Mouse (Mus musculus): ENCODE measurements around the gene Tnp2. TPM values are rescaled to one million over a fixed set of nuclear protein-coding genes. Genes with fewer than 3 reads are reported as not detected.

Gene Tnp2
- polyA plus RNA-seq (2014; fragmentation: Nextera tagmentation; extraction: Ambion mirVana): not detected in 2 replicates

- H3K27me3 ChIP-seq (ENCODE audit: control insufficient read depth, insufficient read depth, low read length): peaks cover 12% of the 10 kb centered on the region
- no peaks in the 10 kb centered on the region for H3K9me3 ChIP-seq (ENCODE audit: control insufficient read depth, low read length)
- H3K4me3 ChIP-seq (ENCODE audit: low read depth, low read length): no peak within 1 kb of the TSS
- H3K4me2 ChIP-seq: no peak within 1 kb of the TSS
- no peaks in the 10 kb centered on the region for H3K36me3 ChIP-seq (ENCODE audit: control insufficient read depth, insufficient read depth, low read length)
- H3K9ac ChIP-seq (ENCODE audit: low read length): no peak within 1 kb of the TSS
- DNase-seq (ENCODE audit: low spot score, missing footprints): no peak
- WGBS: 51% methylated on average over 16 of the region's 16 CpGs
- H3K4me1 ChIP-seq (ENCODE audit: control insufficient read depth, insufficient read depth, low read length): peaks cover 7% of the 10 kb centered on the region
- no peak within 1 kb of the TSS for H3K27ac ChIP-seq (ENCODE audit: low read depth, low read length)
- ATAC-seq (ENCODE audit: low FRiP score): no peak
Measured at GRCm38 (mm10) chr16:10788271-10788670, at the start of gene Tnp2. TSS of gene Tnp2 (minus strand) at chr16:10788660.

GRCm38 (mm10) chr16:10837903-10838302 is 49.4 kb upstream of the Tnp2 start:
- Histone ChIP-seq H3K4me2 (no peak overlapping the region), H3K9ac (ENCODE audit: low read length) (no peak overlapping the region), H3K36me3 (ENCODE audit: control insufficient read depth, insufficient read depth, low read length) (no peaks in the 10 kb centered on the region), H3K4me3 (ENCODE audit: low read depth, low read length) (no peak overlapping the region), H3K9me3 (ENCODE audit: control insufficient read depth, low read length) (no peaks in the 10 kb centered on the region), H3K4me1 (ENCODE audit: control insufficient read depth, insufficient read depth, low read length) (peaks cover 22% of the 10 kb centered on the region), H3K27ac (ENCODE audit: low read depth, low read length) (no peak overlapping the region), H3K27me3 (ENCODE audit: control insufficient read depth, insufficient read depth, low read length) (no peaks in the 10 kb centered on the region)
- no peak for DNase-seq (ENCODE audit: low spot score, missing footprints)
- WGBS: 94% methylated on average over 1 of the region's 1 CpGs
- ATAC-seq (ENCODE audit: low FRiP score): no peak

- no peak overlapping the region for H3K4me3 ChIP-seq (ENCODE audit: low read depth, low read length)
- no peaks in the 10 kb centered on the region for H3K27me3 ChIP-seq (ENCODE audit: control insufficient read depth, insufficient read depth, low read length)
- ATAC-seq (ENCODE audit: low FRiP score) (no peak), DNase-seq (ENCODE audit: low spot score, missing footprints) (no peak)
- no peaks in the 10 kb centered on the region for H3K36me3 ChIP-seq (ENCODE audit: control insufficient read depth, insufficient read depth, low read length)
- H3K27ac ChIP-seq (ENCODE audit: low read depth, low read length): no peak overlapping the region
- 96% methylated on average over 3 of the region's 3 CpGs for WGBS
- H3K4me1 ChIP-seq (ENCODE audit: control insufficient read depth, insufficient read depth, low read length): peaks cover 22% of the 10 kb centered on the region
- no peak overlapping the region for H3K4me2 ChIP-seq
- no peak overlapping the region for H3K9ac ChIP-seq (ENCODE audit: low read length)
- no peaks in the 10 kb centered on the region for H3K9me3 ChIP-seq (ENCODE audit: control insufficient read depth, low read length)
Measured at GRCm38 (mm10) chr16:10837250-10837649, 48.8 kb upstream of the Tnp2 start.

- no peaks in the 10 kb centered on the region for H3K9me3 ChIP-seq (ENCODE audit: control insufficient read depth, low read length)
- peaks cover 22% of the 10 kb centered on the region for H3K4me1 ChIP-seq (ENCODE audit: control insufficient read depth, insufficient read depth, low read length)
- H3K27me3 ChIP-seq (ENCODE audit: control insufficient read depth, insufficient read depth, low read length): no peaks in the 10 kb centered on the region
- H3K27ac ChIP-seq (ENCODE audit: low read depth, low read length): no peak overlapping the region
- H3K36me3 ChIP-seq (ENCODE audit: control insufficient read depth, insufficient read depth, low read length): no peaks in the 10 kb centered on the region
- no peak overlapping the region for H3K9ac ChIP-seq (ENCODE audit: low read length)
- no peak overlapping the region for H3K4me3 ChIP-seq (ENCODE audit: low read depth, low read length)
- H3K4me2 ChIP-seq: peak overlapping the region; percentile 90; the same call in 1 of the 2 replicates
- DNase-seq (ENCODE audit: low spot score, missing footprints): no peak
- WGBS: 99% methylated on average over 3 of the region's 3 CpGs
- ATAC-seq (ENCODE audit: low FRiP score): no peak
Measured at GRCm38 (mm10) chr16:10836388-10836787, 47.9 kb upstream of the Tnp2 start.

GRCm38 (mm10) chr16:10834911-10835587 is 46.6 kb upstream of the Tnp2 start, which contains the start of gene Rmi2:
TSS of gene Rmi2 (plus strand) at chr16:10835059.
- peaks cover 22% of the 10 kb centered on the region for H3K4me1 ChIP-seq (ENCODE audit: control insufficient read depth, insufficient read depth, low read length)
- peak within 1 kb of the TSS; percentile 80 for H3K9ac ChIP-seq (ENCODE audit: low read length)
- no peaks in the 10 kb centered on the region for H3K9me3 ChIP-seq (ENCODE audit: control insufficient read depth, low read length)
- 0 out of 2 replicates have a peak within 1 kb of the TSS, but pooled peaks have one; percentile 45 for H3K27ac ChIP-seq (ENCODE audit: low read depth, low read length)
- WGBS: under 1% methylated on average over 64 of the region's 69 CpGs
- ATAC-seq (ENCODE audit: low FRiP score) (peak; percentile 94), DNase-seq (ENCODE audit: low spot score, missing footprints) (peak; percentile 97)
- peak within 1 kb of the TSS; percentile 62 for H3K4me3 ChIP-seq (ENCODE audit: low read depth, low read length)
- peak within 1 kb of the TSS; percentile 90 for H3K4me2 ChIP-seq
- no peaks in the 10 kb centered on the region for H3K36me3 ChIP-seq (ENCODE audit: control insufficient read depth, insufficient read depth, low read length)
- no peaks in the 10 kb centered on the region for H3K27me3 ChIP-seq (ENCODE audit: control insufficient read depth, insufficient read depth, low read length)

GRCm38 (mm10) chr16:10834542-10834910 is 46.1 kb upstream of the Tnp2 start:
- H3K9ac ChIP-seq (ENCODE audit: low read length): peak overlapping the region; percentile 80
- H3K27me3 ChIP-seq (ENCODE audit: control insufficient read depth, insufficient read depth, low read length): no peaks in the 10 kb centered on the region
- 12% methylated on average over 12 of the region's 12 CpGs for WGBS
- H3K4me2 ChIP-seq: peak overlapping the region; percentile 90
- H3K9me3 ChIP-seq (ENCODE audit: control insufficient read depth, low read length): no peaks in the 10 kb centered on the region
- no peak overlapping the region for H3K27ac ChIP-seq (ENCODE audit: low read depth, low read length)
- no peaks in the 10 kb centered on the region for H3K36me3 ChIP-seq (ENCODE audit: control insufficient read depth, insufficient read depth, low read length)
- ATAC-seq (ENCODE audit: low FRiP score): no peak
- peak overlapping the region; percentile 62 for H3K4me3 ChIP-seq (ENCODE audit: low read depth, low read length)
- peaks cover 22% of the 10 kb centered on the region for H3K4me1 ChIP-seq (ENCODE audit: control insufficient read depth, insufficient read depth, low read length)
- DNase-seq (ENCODE audit: low spot score, missing footprints): no peak

GRCm38 (mm10) chr16:10828461-10828805 is 40.0 kb upstream of the Tnp2 start:
- ATAC-seq (ENCODE audit: low FRiP score) (no peak), DNase-seq (ENCODE audit: low spot score, missing footprints) (no peak)
- H3K36me3 ChIP-seq (ENCODE audit: control insufficient read depth, insufficient read depth, low read length): no peaks in the 10 kb centered on the region
- no peaks in the 10 kb centered on the region for H3K27me3 ChIP-seq (ENCODE audit: control insufficient read depth, insufficient read depth, low read length)
- 89% methylated on average over 4 of the region's 4 CpGs for WGBS
- no peaks in the 10 kb centered on the region for H3K4me1 ChIP-seq (ENCODE audit: control insufficient read depth, insufficient read depth, low read length)
- no peak overlapping the region for H3K27ac ChIP-seq (ENCODE audit: low read depth, low read length)
- H3K4me2 ChIP-seq: no peak overlapping the region
- no peak overlapping the region for H3K4me3 ChIP-seq (ENCODE audit: low read depth, low read length)
- H3K9me3 ChIP-seq (ENCODE audit: control insufficient read depth, low read length): no peaks in the 10 kb centered on the region
- H3K9ac ChIP-seq (ENCODE audit: low read length): no peak overlapping the region

- 88% methylated on average over 7 of the region's 7 CpGs for WGBS
- no peak overlapping the region for H3K4me2 ChIP-seq
- no peaks in the 10 kb centered on the region for H3K4me1 ChIP-seq (ENCODE audit: control insufficient read depth, insufficient read depth, low read length)
- no peak overlapping the region for H3K9ac ChIP-seq (ENCODE audit: low read length)
- no peak overlapping the region for H3K4me3 ChIP-seq (ENCODE audit: low read depth, low read length)
- no peak for DNase-seq (ENCODE audit: low spot score, missing footprints)
- no peaks in the 10 kb centered on the region for H3K36me3 ChIP-seq (ENCODE audit: control insufficient read depth, insufficient read depth, low read length)
- no peak for ATAC-seq (ENCODE audit: low FRiP score)
- no peaks in the 10 kb centered on the region for H3K27me3 ChIP-seq (ENCODE audit: control insufficient read depth, insufficient read depth, low read length)
- no peak overlapping the region for H3K27ac ChIP-seq (ENCODE audit: low read depth, low read length)
- H3K9me3 ChIP-seq (ENCODE audit: control insufficient read depth, low read length): no peaks in the 10 kb centered on the region
Measured at GRCm38 (mm10) chr16:10827766-10828460, 39.5 kb upstream of the Tnp2 start.

- Histone ChIP-seq H3K9me3 (ENCODE audit: control insufficient read depth, low read length) (no peaks in the 10 kb centered on the region), H3K9ac (ENCODE audit: low read length) (no peak overlapping the region), H3K4me1 (ENCODE audit: control insufficient read depth, insufficient read depth, low read length) (no peaks in the 10 kb centered on the region), H3K27ac (ENCODE audit: low read depth, low read length) (no peak overlapping the region), H3K27me3 (ENCODE audit: control insufficient read depth, insufficient read depth, low read length) (no peaks in the 10 kb centered on the region), H3K36me3 (ENCODE audit: control insufficient read depth, insufficient read depth, low read length) (no peaks in the 10 kb centered on the region), H3K4me3 (ENCODE audit: low read depth, low read length) (no peak overlapping the region), H3K4me2 (no peak overlapping the region)
- 85% methylated on average over 9 of the region's 9 CpGs for WGBS
- no peak for ATAC-seq (ENCODE audit: low FRiP score)
- DNase-seq (ENCODE audit: low spot score, missing footprints): no peak
Measured at GRCm38 (mm10) chr16:10827269-10827668, 38.8 kb upstream of the Tnp2 start.
